Mouse (Mus musculus): ENCODE measurements around the gene Adam29. TPM values are rescaled to one million over a fixed set of nuclear protein-coding genes. Genes with fewer than 3 reads are reported as not detected.

Adam29 gene
- polyA plus RNA-seq (2014; fragmentation: Illumina TruSeq; extraction: RNeasy Lipid Tissue Mini Kit (QIAGEN cat#74804); ENCODE audit: low read depth, low replicate concordance): not detected

GRCm38 (mm10) chr8:55906848-55907247 lies at the start of gene Adam29:
Adam29 (minus strand) TSS chr8:55906948.

GRCm38 (mm10) chr8:55939870-55940525 lies 33.2 kb upstream of the Adam29 start, which contains the start of gene Glra3:
Glra3 (plus strand) TSS chr8:55940460.

Other genes with a start within 250 kb of the Adam29 start
- not detected for gene Glra3, start 33.5 kb upstream of the Adam29 start, polyA plus RNA-seq (2014; fragmentation: Illumina TruSeq; extraction: RNeasy Lipid Tissue Mini Kit (QIAGEN cat#74804); ENCODE audit: low read depth, low replicate concordance)